Mouse (Mus musculus): ENCODE results near the gene Rere. TPM values are rescaled to one million over a fixed set of nuclear protein-coding genes. Genes with fewer than 3 reads are reported as not detected.

Rere gene
- total RNA-seq, 1 experiment = 21.7 TPM

DNA sequence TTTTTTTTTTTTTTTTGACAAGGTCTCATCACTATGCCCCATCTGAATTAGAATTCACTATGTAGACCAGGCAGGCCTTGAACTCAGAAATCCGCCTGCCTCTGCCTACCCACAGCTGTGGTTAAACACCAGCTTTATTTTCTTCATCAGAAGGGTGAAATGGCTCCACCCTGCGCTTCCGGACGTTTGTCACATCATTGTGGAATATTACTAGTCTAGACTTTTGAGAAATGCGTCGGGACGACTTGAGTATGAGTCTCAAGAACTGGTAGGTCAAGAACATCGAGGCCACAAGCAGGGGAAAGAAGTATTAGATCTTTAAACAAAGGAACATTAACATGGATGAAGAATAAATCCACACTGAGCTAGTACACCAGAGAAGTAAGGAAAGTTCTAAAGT, 45.4 kb upstream of the Rere start:
- in situ Hi-C loops (cut with MboI; ENCODE audit: low sequenced_read_pairs in 2 of 2, unreplicated experiment in 2 of 2) = no loop called here
- peaks cover 33% of the 10 kb centered on the region for H3K36me3 ChIP-seq (ENCODE audit: control insufficient read depth, insufficient read depth, low read length, poor library complexity, severe bottlenecking)
- H3K27ac ChIP-seq (ENCODE audit: insufficient read depth, low read depth, low read length, poor library complexity, severe bottlenecking) = peak overlapping the region; percentile 97
- H3K4me3 ChIP-seq (ENCODE audit: insufficient read depth in 1 of 2, low read depth in 1 of 2, low read length in 2 of 2, poor library complexity in 1 of 2, severe bottlenecking in 1 of 2) = peak overlapping the region; percentile 76 to 98
- H3K4me1 ChIP-seq (ENCODE audit: control insufficient read depth in 2 of 2, insufficient read depth in 2 of 2, low read length in 2 of 2, poor library complexity in 1 of 2) = peaks cover 7 to 15% of the 10 kb centered on the region in 2 experiments; a peak in 3 of 4 replicates
- TF ChIP-seq MAFK (IDR thresholded peaks at IDR 0.05; ENCODE audit: insufficient read depth, low read depth, low read length) (no peak), HCFC1 (IDR thresholded peaks at IDR 0.05; ENCODE audit: borderline replicate concordance, insufficient read depth, low read length) (no peak), ZC3H11A (IDR thresholded peaks at IDR 0.05; ENCODE audit: borderline replicate concordance, low read depth, low read length) (no peak), CHD2 (IDR thresholded peaks at IDR 0.05; ENCODE audit: low read depth, low read length) (no peak), ZNF384 (IDR thresholded peaks at IDR 0.05; ENCODE audit: low read depth, low read length) (no peak)
- H3K9ac ChIP-seq (ENCODE audit: insufficient read depth, low read depth, low read length, poor library complexity, severe bottlenecking) = peak overlapping the region; percentile 93
- no peak for DNase-seq (ENCODE audit: low read depth, low spot score)
- H3K9me3 ChIP-seq (ENCODE audit: control insufficient read depth, insufficient read depth, low read depth, low read length) = no peaks in the 10 kb centered on the region

GRCm38 (mm10) chr4:150236521-150237481, 44.6 kb upstream of the Rere start, which contains the start of gene Eno1:
Gene Eno1, plus strand, starts transcription at chr4:150236721.
- no peaks in the 10 kb centered on the region for H3K9me3 ChIP-seq (ENCODE audit: control insufficient read depth, insufficient read depth, low read depth, low read length)
- peaks cover 7 to 16% of the 10 kb centered on the region in 2 experiments; a peak in 3 of 4 replicates for H3K4me1 ChIP-seq (ENCODE audit: control insufficient read depth in 2 of 2, insufficient read depth in 2 of 2, low read length in 2 of 2, poor library complexity in 1 of 2)
- H3K27ac ChIP-seq (ENCODE audit: insufficient read depth, low read depth, low read length, poor library complexity, severe bottlenecking) = peak within 1 kb of the TSS; percentile 97
- peaks cover 41% of the 10 kb centered on the region for H3K36me3 ChIP-seq (ENCODE audit: control insufficient read depth, insufficient read depth, low read length, poor library complexity, severe bottlenecking)
- TF ChIP-seq HCFC1 (IDR thresholded peaks at IDR 0.05; ENCODE audit: borderline replicate concordance, insufficient read depth, low read length) (no peak), CHD2 (IDR thresholded peaks at IDR 0.05; ENCODE audit: low read depth, low read length) (peak; percentile 73)
- H3K9ac ChIP-seq (ENCODE audit: insufficient read depth, low read depth, low read length, poor library complexity, severe bottlenecking) = peak within 1 kb of the TSS; percentile 93
- DNase-seq (ENCODE audit: low read depth, low spot score) = peak; percentile 98
- peak within 1 kb of the TSS; percentile 93 to 98 for H3K4me3 ChIP-seq (ENCODE audit: insufficient read depth in 1 of 2, low read depth in 1 of 2, low read length in 2 of 2, poor library complexity in 1 of 2, severe bottlenecking in 1 of 2)
- in situ Hi-C loops (cut with MboI; ENCODE audit: low sequenced_read_pairs in 2 of 2, unreplicated experiment in 2 of 2) = no loop called here

- no peaks in the 10 kb centered on the region for H3K9me3 ChIP-seq (ENCODE audit: control insufficient read depth, insufficient read depth, low read depth, low read length)
- H3K4me1 ChIP-seq (ENCODE audit: control insufficient read depth in 2 of 2, insufficient read depth in 2 of 2, low read length in 2 of 2, poor library complexity in 1 of 2) = peaks cover 7 to 12% of the 10 kb centered on the region in 2 experiments; a peak in 3 of 4 replicates
- peak overlapping the region; percentile 85 for H3K27ac ChIP-seq (ENCODE audit: insufficient read depth, low read depth, low read length, poor library complexity, severe bottlenecking)
- peaks cover 50% of the 10 kb centered on the region for H3K36me3 ChIP-seq (ENCODE audit: control insufficient read depth, insufficient read depth, low read length, poor library complexity, severe bottlenecking)
- no peak for TF ChIP-seq ZNF384 (IDR thresholded peaks at IDR 0.05; ENCODE audit: low read depth, low read length)
- no peak for TF ChIP-seq MAFK (IDR thresholded peaks at IDR 0.05; ENCODE audit: insufficient read depth, low read depth, low read length)
- TF ChIP-seq CHD2 (IDR thresholded peaks at IDR 0.05; ENCODE audit: low read depth, low read length) = no peak
- TF ChIP-seq ZC3H11A (IDR thresholded peaks at IDR 0.05; ENCODE audit: borderline replicate concordance, low read depth, low read length) = no peak
- no peak for TF ChIP-seq HCFC1 (IDR thresholded peaks at IDR 0.05; ENCODE audit: borderline replicate concordance, insufficient read depth, low read length)
- DNase-seq (ENCODE audit: low read depth, low spot score) = no peak
- peak overlapping the region; percentile 93 for H3K9ac ChIP-seq (ENCODE audit: insufficient read depth, low read depth, low read length, poor library complexity, severe bottlenecking)
- H3K4me3 ChIP-seq (ENCODE audit: insufficient read depth in 1 of 2, low read depth in 1 of 2, low read length in 2 of 2, poor library complexity in 1 of 2, severe bottlenecking in 1 of 2) = peak overlapping the region; percentile 93 to 98
- in situ Hi-C loops (cut with MboI; ENCODE audit: low sequenced_read_pairs in 2 of 2, unreplicated experiment in 2 of 2) = no loop called here
These were observed 43.6 kb upstream of the Rere start for GRCm38 (mm10) chr4:150237636-150238361.

- H3K4me1 ChIP-seq (ENCODE audit: control insufficient read depth in 2 of 2, insufficient read depth in 2 of 2, low read length in 2 of 2, poor library complexity in 1 of 2) = peaks cover 7 to 12% of the 10 kb centered on the region in 2 experiments; a peak in 3 of 4 replicates
- in situ Hi-C loops (cut with MboI; ENCODE audit: low sequenced_read_pairs in 2 of 2, unreplicated experiment in 2 of 2) = no loop called here
- TF ChIP-seq ZNF384 (IDR thresholded peaks at IDR 0.05; ENCODE audit: low read depth, low read length) = no peak
- TF ChIP-seq HCFC1 (IDR thresholded peaks at IDR 0.05; ENCODE audit: borderline replicate concordance, insufficient read depth, low read length) = no peak
- no peak for TF ChIP-seq CHD2 (IDR thresholded peaks at IDR 0.05; ENCODE audit: low read depth, low read length)
- no peak for TF ChIP-seq MAFK (IDR thresholded peaks at IDR 0.05; ENCODE audit: insufficient read depth, low read depth, low read length)
- TF ChIP-seq ZC3H11A (IDR thresholded peaks at IDR 0.05; ENCODE audit: borderline replicate concordance, low read depth, low read length) = no peak
- H3K36me3 ChIP-seq (ENCODE audit: control insufficient read depth, insufficient read depth, low read length, poor library complexity, severe bottlenecking) = peaks cover 58% of the 10 kb centered on the region
- H3K4me3 ChIP-seq (ENCODE audit: insufficient read depth in 1 of 2, low read depth in 1 of 2, low read length in 2 of 2, poor library complexity in 1 of 2, severe bottlenecking in 1 of 2) = peak overlapping the region; percentile 93 to 98
- no peak for DNase-seq (ENCODE audit: low read depth, low spot score)
- H3K9me3 ChIP-seq (ENCODE audit: control insufficient read depth, insufficient read depth, low read depth, low read length) = no peaks in the 10 kb centered on the region
- H3K9ac ChIP-seq (ENCODE audit: insufficient read depth, low read depth, low read length, poor library complexity, severe bottlenecking) = peak overlapping the region; percentile 93
- peak overlapping the region; percentile 85; the same call in 1 of the 2 replicates for H3K27ac ChIP-seq (ENCODE audit: insufficient read depth, low read depth, low read length, poor library complexity, severe bottlenecking)
These were observed 42.9 kb upstream of the Rere start for GRCm38 (mm10) chr4:150238433-150239086.
